Mouse (Mus musculus): ENCODE data around the gene Zbtb14. TPM values are rescaled to one million over a fixed set of nuclear protein-coding genes. Genes with fewer than 3 reads are reported as not detected.

Zbtb14 gene
- polyA plus RNA-seq, 1 experiment from 2014 or later, result 15.2 TPM

GRCm38 (mm10) chr17:69437836-69438235 lies 55.0 kb downstream of the Zbtb14 start:
- DNase-seq (ENCODE audit: low spot score), result no peak
- H3K4me1 ChIP-seq (ENCODE audit: control insufficient read depth, insufficient read depth, low read length), result peaks cover 11% of the 10 kb centered on the region
- H3K27ac ChIP-seq (replicated peaks; ENCODE audit: low read depth, low read length), result no peak overlapping the region
- H3K9ac ChIP-seq (ENCODE audit: low read depth, low read length), result no peak overlapping the region
- no peak for ATAC-seq (ENCODE audit: low read depth)
- no peak overlapping the region for H3K4me3 ChIP-seq (ENCODE audit: low read depth, low read length)
- no peaks in the 10 kb centered on the region for H3K36me3 ChIP-seq (ENCODE audit: control insufficient read depth, insufficient read depth, low read length)
- H3K9me3 ChIP-seq (ENCODE audit: control insufficient read depth, low read length), result no peaks in the 10 kb centered on the region
- 70% methylated on average over 5 of the region's 5 CpGs for WGBS
- peaks cover 56% of the 10 kb centered on the region for H3K27me3 ChIP-seq (replicated peaks; ENCODE audit: control insufficient read depth, insufficient read depth, low read length)
- no peak overlapping the region for H3K4me2 ChIP-seq (ENCODE audit: low read depth, low read length)

GRCm38 (mm10) chr17:69438486-69438885 lies 55.6 kb downstream of the Zbtb14 start:
- Histone ChIP-seq H3K9me3 (ENCODE audit: control insufficient read depth, low read length) (no peaks in the 10 kb centered on the region), H3K27ac (replicated peaks; ENCODE audit: low read depth, low read length) (no peak overlapping the region), H3K4me2 (ENCODE audit: low read depth, low read length) (peak overlapping the region; percentile 73), H3K36me3 (ENCODE audit: control insufficient read depth, insufficient read depth, low read length) (no peaks in the 10 kb centered on the region), H3K4me3 (ENCODE audit: low read depth, low read length) (peak overlapping the region; percentile 38), H3K27me3 (replicated peaks; ENCODE audit: control insufficient read depth, insufficient read depth, low read length) (peaks cover 56% of the 10 kb centered on the region), H3K9ac (ENCODE audit: low read depth, low read length) (0 out of 2 replicates have a peak overlapping the region, but pooled peaks have one; percentile 48), H3K4me1 (ENCODE audit: control insufficient read depth, insufficient read depth, low read length) (peaks cover 11% of the 10 kb centered on the region)
- ATAC-seq (ENCODE audit: low read depth), result no peak; the same call in 1 of the 2 replicates
- 33% methylated on average over 14 of the region's 14 CpGs for WGBS
- DNase-seq (ENCODE audit: low spot score), result no peak

- Histone ChIP-seq H3K4me3 (ENCODE audit: low read depth, low read length) (peak within 1 kb of the TSS; percentile 38), H3K36me3 (ENCODE audit: control insufficient read depth, insufficient read depth, low read length) (no peaks in the 10 kb centered on the region), H3K27me3 (replicated peaks; ENCODE audit: control insufficient read depth, insufficient read depth, low read length) (peaks cover 56% of the 10 kb centered on the region), H3K9me3 (ENCODE audit: control insufficient read depth, low read length) (no peaks in the 10 kb centered on the region), H3K9ac (ENCODE audit: low read depth, low read length) (peak within 1 kb of the TSS; percentile 48; the same call in 1 of the 2 replicates), H3K4me2 (ENCODE audit: low read depth, low read length) (peak within 1 kb of the TSS; percentile 73), H3K27ac (replicated peaks; ENCODE audit: low read depth, low read length) (no peak within 1 kb of the TSS), H3K4me1 (ENCODE audit: control insufficient read depth, insufficient read depth, low read length) (peaks cover 11% of the 10 kb centered on the region)
- DNase-seq (ENCODE audit: low spot score), result peak; percentile 87
- peak; percentile 97 for ATAC-seq (ENCODE audit: low read depth)
- WGBS, result 0% methylated on average over 9 of the region's 44 CpGs
Observed at GRCm38 (mm10) chr17:69438990-69439491, 56.2 kb downstream of the Zbtb14 start, which contains the start of gene Akain1. Gene Akain1 (plus strand): TSS chr17:69439326.

- Histone ChIP-seq H3K4me3 (ENCODE audit: low read depth, low read length) (peak overlapping the region; percentile 38), H3K9me3 (ENCODE audit: control insufficient read depth, low read length) (no peaks in the 10 kb centered on the region), H3K9ac (ENCODE audit: low read depth, low read length) (no peak overlapping the region), H3K4me1 (ENCODE audit: control insufficient read depth, insufficient read depth, low read length) (peaks cover 11% of the 10 kb centered on the region), H3K27ac (replicated peaks; ENCODE audit: low read depth, low read length) (no peak overlapping the region), H3K4me2 (ENCODE audit: low read depth, low read length) (peak overlapping the region; percentile 73), H3K36me3 (ENCODE audit: control insufficient read depth, insufficient read depth, low read length) (no peaks in the 10 kb centered on the region), H3K27me3 (replicated peaks; ENCODE audit: control insufficient read depth, insufficient read depth, low read length) (peaks cover 56% of the 10 kb centered on the region)
- DNase-seq (ENCODE audit: low spot score) (peak; percentile 1), ATAC-seq (ENCODE audit: low read depth) (peak; percentile 17; the same call in 1 of the 2 replicates)
- WGBS, result under 1% methylated on average over 40 of the region's 52 CpGs
Observed at GRCm38 (mm10) chr17:69439571-69440480, 57.0 kb downstream of the Zbtb14 start.

Other genes with a start within 250 kb of the Zbtb14 start
- gene Akain1, start 56.3 kb downstream of the Zbtb14 start, polyA plus RNA-seq (2014; fragmentation: Nextera tagmentation; extraction: Ambion mirVana), result not detected in 2 replicates

All from embryonic facial prominence, embryonic 14.5 days (tissue).